Mouse (Mus musculus): ENCODE data around the gene Ssh1.

Gene Ssh1

DNA sequence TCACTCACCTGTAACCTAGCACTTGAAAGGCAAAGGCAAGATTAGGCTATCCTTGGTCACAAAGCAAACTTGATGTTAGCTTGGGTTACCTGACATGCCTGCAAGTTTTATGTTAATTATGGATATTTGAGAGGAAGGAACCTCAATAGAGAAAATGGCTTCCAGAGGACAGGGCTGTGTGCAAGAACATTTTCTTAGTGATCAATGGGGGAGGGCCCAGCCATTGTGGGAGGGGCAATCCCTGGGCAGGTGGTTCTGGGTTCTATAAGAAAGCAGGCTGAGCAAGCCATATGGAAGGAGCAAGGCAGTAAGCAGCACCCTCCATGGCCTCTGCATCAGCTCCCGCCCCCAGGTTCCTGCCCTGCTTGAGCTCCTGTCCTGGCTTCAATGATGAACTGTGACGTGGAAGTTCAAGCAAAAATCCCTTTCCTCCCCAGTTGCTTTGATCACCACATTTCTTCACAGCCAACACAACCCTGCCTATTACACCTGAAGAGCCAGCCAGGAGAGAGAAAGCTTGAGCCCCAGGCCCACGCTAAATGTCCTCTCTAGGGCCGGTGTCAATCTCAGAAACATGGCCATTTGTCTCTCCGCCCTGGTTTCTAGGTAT is 105.4 kb downstream of the Ssh1 start:
- DNase-seq = no peak

DNA sequence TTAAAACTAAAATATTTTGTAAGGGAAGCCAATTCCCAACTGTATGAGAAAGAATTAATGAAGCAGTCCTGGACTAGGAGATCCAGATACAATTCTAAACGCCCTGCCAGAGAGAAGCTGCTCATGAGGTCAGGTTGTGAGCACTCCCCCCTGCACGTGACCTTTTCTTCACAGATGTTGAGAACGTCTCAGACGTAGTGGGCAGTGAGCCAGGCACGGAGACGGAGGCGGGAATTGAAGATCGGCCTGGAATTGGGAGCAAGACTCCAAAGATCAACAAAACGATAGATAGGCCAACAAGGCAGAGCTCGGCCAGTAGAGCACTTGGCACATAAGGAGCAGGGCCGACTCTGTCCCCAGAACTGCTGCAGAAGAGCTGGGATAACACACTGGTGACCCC is 106.6 kb downstream of the Ssh1 start:
- peak; percentile 92 to 93 for DNase-seq

Data from kidney, postnatal 36 days (tissue).